In the genomic region with DNA sequence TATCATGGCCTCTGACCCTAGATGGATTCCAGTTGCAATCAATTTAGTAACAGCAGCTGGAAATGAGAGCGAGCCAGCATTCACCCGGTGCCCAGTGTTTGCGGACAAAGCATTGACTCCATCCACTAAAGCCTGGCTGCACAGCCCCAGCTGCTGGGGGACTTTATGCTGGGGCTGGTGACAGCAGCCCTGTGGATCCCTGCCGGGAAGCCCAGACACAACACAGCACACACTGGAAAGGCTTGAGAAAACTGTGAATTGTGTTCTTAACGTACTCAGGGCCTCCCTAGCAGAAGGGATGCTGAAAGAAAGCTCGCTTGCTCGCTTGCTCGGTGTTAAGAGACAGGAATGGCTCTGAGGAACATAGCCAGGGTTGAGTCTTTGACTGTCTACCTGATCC, we compare ENCODE assay signal across 15 mouse cellular contexts. TPM values are rescaled to one million over a fixed set of nuclear protein-coding genes. Genes with fewer than 3 reads are reported as not detected.
DNase-seq lines count a peak whose midpoint lies in the region; ATAC-seq lines count a peak whose summit lies in the region.
"Had no signal": no experiment of that assay in that cellular context is flagged by ENCODE, and none has a peak within 500 bp of the region (broad histone marks: within the 10 kb centered on the region; RNA-seq: fewer than 3 reads in every experiment).

No protein-coding gene starts in this region.

- H3K4me3 ChIP-seq in hindbrain, embryonic 10.5 days = peak overlapping the region; percentile 72
- H3K4me3 ChIP-seq in midbrain, embryonic 13.5 days (replicated peaks) = peak overlapping the region; percentile 72
- H3K4me3 ChIP-seq: megakaryocyte, embryonic 14.5 days had no signal

- H3K27ac ChIP-seq in hindbrain, embryonic 10.5 days = peak overlapping the region; percentile 88
- H3K27ac ChIP-seq in midbrain, embryonic 13.5 days = peak overlapping the region; percentile 70

- peak overlapping the region; percentile 97 for H3K4me2 ChIP-seq in midbrain, embryonic 13.5 days (replicated peaks)

- WGBS in hindbrain, embryonic 10.5 days = 8% methylated on average over 8 of the region's 8 CpGs
- WGBS in midbrain, embryonic 13.5 days = 10% methylated on average over 8 of the region's 8 CpGs

- no peak for ATAC-seq in midbrain, embryonic 13.5 days
- ATAC-seq: CD4-positive, CD25-positive, alpha-beta regulatory T cell, adult 4 months; Patski had no signal

- peak; percentile 39 to 52 for DNase-seq in right cerebral cortex, postnatal 10 days (ENCODE audit: low spot score in 2 of 2)
- no peak for DNase-seq in right cerebral cortex, postnatal 4 days
- DNase-seq in hindbrain, embryonic 10.5 days (ENCODE audit: low spot score) = peak; percentile 20
- peak; percentile 29 for DNase-seq in retina, postnatal 1 day
- DNase-seq in spleen, adult 12 weeks (ENCODE audit: low spot score) = no peak
- no peak for DNase-seq in lung, postnatal 14 days
- DNase-seq in gastrocnemius, adult 18-20 months (ENCODE audit: low spot score) = no peak
- DNase-seq: adrenal gland, postnatal 36 days; cerebellum, adult 9-10 months; kidney, adult 8-10 months; right cerebral cortex, adult 18-20 months had no signal

- no peaks in the 10 kb centered on the region for H3K36me3 ChIP-seq in hindbrain, embryonic 10.5 days
- H3K36me3 ChIP-seq in midbrain, embryonic 13.5 days = no peaks in the 10 kb centered on the region

- H3K27me3 ChIP-seq in hindbrain, embryonic 10.5 days (ENCODE audit: insufficient read depth, poor library complexity, severe bottlenecking) = peaks cover 65% of the 10 kb centered on the region
- H3K27me3 ChIP-seq in midbrain, embryonic 13.5 days = peaks cover 39% of the 10 kb centered on the region

- H3K9me3 ChIP-seq in hindbrain, embryonic 10.5 days = no peaks in the 10 kb centered on the region
- no peaks in the 10 kb centered on the region for H3K9me3 ChIP-seq in midbrain, embryonic 13.5 days

- peak overlapping the region; percentile 89; the same call in 1 of the 2 replicates for H3K9ac ChIP-seq in midbrain, embryonic 13.5 days (replicated peaks)

- peaks cover 71% of the 10 kb centered on the region for H3K4me1 ChIP-seq in hindbrain, embryonic 10.5 days (replicated peaks)
- peaks cover 76% of the 10 kb centered on the region for H3K4me1 ChIP-seq in midbrain, embryonic 13.5 days (replicated peaks)
- H3K4me1 ChIP-seq: megakaryocyte, embryonic 14.5 days had no signal

RNA-seq across cellular contexts. Expression of a gene that starts 3.5 kb away (rescaled TPM):
- polyA plus RNA-seq in hindbrain, embryonic 10.5 days (2016; fragmentation: Nextera tagmentation; extraction: Ambion mirVana) = 2.6 and 3.5 TPM in 2 replicates
- polyA plus RNA-seq in midbrain, embryonic 13.5 days (2015; fragmentation: Nextera tagmentation; extraction: Ambion mirVana) = 6.7 and 8.6 TPM in 2 replicates
- total RNA-seq in gastrocnemius, adult 18-20 months (2021) = under 1 TPM; 0.27 to 0.31 TPM
- polyA plus RNA-seq: CD4-positive, CD25-positive, alpha-beta regulatory T cell, adult 4 months; Patski had no signal

Comparison
In these comparisons a context has a peak if more than half of its experiments do, and no peak if none do; other contexts are left out.
1. DNase-seq: peak in right cerebral cortex, postnatal 10 days (2 of 2), hindbrain, embryonic 10.5 days (single experiment) and retina, postnatal 1 day (single experiment); none in right cerebral cortex, postnatal 4 days (single experiment), spleen, adult 12 weeks (single experiment), lung, postnatal 14 days (single experiment) and gastrocnemius, adult 18-20 months (single experiment).